Mouse (Mus musculus) brain, adult 2 months (tissue): Measurements from ENCODE around the gene Cel.

ENCODE experiments used
- DNase-seq: peaks from one replicate; pipeline ENCODE4 v3.0.0; 2011; ENCODE audit warnings: low read depth, low spot score

Gene Cel

DNA sequence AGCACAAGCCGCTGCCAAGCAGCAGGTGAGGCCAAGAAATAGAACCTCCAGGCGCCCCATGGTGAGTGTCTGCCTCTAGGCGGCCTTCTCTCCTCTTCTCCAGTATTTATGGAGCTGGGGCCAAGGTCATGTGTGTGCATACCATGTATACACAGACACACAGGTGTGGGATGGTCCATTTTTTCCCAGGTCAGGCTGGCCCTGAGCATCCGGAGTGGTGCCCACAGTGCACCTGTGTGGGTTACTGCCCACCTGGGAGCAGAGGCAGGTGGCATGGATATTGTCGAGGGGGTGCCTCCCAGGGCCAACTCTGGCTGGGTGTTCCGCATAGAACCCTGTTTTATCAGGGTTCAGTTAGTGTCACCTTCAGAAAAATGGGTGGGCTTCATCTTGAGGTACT, at the start of gene Cel:
Gene Cel (minus strand): TSS at position 101 of the 400 bp plus-strand sequence.
- no peak for DNase-seq

DNA sequence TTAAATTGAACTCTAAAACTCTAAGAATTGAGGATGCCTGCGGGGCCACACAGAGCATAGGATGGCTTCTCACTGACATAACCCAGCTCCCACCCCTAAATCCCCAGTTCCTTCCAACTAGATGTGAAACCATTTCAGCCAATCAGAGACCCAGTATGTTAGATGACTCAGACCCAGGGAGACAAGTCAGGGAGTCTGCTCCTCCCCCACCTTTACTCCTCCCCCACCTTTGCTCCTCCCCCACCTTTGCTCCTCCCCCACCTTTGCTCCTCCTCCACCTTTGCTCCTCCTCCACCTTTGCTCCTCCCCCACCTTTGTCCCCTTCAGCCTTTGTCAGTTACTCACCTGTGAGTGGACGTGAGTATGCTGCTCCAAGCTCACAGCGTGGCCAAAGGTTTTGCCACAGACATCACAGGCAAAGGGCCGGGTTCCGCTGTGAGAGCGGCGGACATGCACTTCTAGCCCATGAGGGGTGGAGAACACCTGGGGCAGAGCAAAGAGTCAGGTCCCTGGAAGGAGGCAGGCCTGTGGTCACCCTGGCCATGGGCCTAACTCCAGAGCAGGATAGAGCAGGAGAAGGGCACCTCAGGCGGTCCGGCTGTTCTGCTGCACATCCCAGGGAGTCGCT, 49.3 kb upstream of the Cel start:
- DNase-seq, result no peak

GRCm38 (mm10) chr2:28611407-28611787, 48.2 kb upstream of the Cel start:
- no peak for DNase-seq

GRCm38 (mm10) chr2:28610716-28611406, 47.7 kb upstream of the Cel start:
- peak; percentile 4 for DNase-seq

DNA sequence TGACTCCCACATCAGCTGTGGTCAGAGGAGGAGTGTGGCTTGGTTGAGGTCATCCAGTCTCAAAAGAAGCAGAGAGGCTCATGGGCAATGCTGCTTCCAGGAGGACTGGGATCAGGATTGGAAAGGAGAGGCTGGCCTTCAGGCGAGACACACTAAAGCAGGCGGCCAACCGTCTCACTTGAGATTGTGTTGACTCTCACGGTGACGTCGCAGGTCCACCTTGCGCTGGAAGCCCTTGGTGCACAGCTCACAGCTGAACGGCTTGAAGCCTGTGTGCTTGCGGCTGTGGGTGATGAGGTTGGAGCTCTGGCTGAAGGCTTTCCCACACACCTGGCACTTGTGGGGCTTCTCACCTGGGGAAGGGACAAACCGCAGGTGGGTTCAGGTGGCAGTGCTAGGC, 46.6 kb upstream of the Cel start:
- no peak for DNase-seq

DNA sequence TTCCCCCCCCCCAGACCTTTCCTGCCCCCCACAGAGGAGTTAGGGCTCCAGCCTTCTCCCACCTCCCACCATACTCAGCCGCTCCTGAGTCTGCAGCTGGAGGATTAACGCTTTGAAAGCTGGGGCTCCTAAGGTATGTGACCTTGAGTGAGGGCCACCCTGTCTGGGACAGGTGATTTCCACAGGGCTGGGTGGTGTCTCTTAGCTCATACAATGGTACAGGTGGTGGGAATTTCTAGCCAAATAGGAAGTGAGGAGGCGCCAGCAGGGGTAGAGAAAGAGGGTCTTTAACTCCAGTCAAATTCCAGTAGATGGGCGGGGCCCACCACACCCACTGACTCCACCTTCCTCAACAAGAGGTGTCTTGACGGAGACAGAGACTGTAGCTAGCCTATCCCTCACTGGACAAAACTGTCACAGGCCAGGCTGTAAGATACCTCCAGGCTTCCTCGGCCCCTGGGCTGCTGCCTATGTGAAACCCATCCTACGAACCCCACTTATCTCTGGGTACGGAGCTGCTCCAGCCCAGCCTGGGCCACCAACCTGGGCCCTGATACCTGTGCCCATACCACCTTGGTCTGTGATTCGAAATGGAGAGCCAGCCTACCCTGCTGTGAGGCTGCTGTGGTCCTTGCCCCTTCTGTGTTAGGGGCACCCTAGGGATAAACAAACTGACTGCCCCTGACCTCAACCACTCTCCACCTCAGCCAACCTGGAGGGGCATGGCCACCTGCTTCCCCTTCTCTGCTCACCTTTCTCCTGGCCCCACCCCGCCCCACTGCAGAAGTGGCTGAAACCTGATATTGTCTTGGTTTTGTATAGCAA, 44.4 kb upstream of the Cel start:
- no peak for DNase-seq

- DNase-seq, result peak; percentile 30
Observed at GRCm38 (mm10) chr2:28606601-28607340, 43.6 kb upstream of the Cel start.

GRCm38 (mm10) chr2:28605789-28606541, 42.8 kb upstream of the Cel start:
- DNase-seq, result no peak

GRCm38 (mm10) chr2:28603542-28603941, 40.3 kb upstream of the Cel start:
- DNase-seq, result no peak

DNA sequence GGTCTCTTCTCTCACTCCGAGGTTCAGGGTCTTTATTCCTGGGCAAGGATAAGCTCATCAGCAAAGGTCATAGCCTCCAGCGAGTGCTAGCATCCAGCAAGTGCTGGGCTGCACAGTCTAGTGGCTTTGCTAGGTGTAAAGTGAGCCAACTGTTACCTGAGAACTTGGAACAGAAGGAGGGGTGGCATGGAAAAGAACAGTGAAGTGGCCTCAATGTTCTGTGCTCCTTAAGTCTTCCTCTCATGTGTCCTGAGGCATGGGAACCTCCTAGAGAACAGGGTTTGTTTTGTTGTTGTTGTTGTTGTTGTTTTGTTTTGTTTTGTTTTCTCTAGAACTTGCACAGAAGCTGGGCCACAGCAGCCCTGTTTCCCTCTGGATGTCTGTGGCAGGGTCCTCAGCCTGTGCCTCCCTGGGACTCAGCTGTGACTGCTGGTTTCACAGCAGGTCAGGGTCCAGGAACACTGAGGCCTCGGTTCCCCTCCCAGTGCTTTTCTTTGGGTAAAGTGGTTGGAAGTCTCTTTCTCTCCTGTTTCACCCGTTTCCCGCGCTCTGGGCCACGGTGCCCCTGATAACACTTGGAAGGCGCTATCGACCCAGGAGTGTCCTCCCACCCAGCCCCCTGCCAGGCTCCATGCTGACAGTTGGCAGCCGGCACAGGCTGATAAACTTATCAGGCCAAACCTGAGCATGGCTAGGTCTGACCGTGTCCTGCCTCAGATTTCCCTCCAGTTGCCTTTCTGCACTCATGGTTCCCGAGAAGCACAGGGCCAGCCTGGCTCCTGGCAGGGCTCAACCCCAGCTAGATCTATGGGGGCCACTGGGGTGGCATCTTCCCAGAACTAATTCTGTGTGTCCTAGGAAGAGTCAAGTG, 38.8 kb upstream of the Cel start:
- no peak for DNase-seq

GRCm38 (mm10) chr2:28599569-28599900, 36.3 kb upstream of the Cel start:
- no peak for DNase-seq

DNA sequence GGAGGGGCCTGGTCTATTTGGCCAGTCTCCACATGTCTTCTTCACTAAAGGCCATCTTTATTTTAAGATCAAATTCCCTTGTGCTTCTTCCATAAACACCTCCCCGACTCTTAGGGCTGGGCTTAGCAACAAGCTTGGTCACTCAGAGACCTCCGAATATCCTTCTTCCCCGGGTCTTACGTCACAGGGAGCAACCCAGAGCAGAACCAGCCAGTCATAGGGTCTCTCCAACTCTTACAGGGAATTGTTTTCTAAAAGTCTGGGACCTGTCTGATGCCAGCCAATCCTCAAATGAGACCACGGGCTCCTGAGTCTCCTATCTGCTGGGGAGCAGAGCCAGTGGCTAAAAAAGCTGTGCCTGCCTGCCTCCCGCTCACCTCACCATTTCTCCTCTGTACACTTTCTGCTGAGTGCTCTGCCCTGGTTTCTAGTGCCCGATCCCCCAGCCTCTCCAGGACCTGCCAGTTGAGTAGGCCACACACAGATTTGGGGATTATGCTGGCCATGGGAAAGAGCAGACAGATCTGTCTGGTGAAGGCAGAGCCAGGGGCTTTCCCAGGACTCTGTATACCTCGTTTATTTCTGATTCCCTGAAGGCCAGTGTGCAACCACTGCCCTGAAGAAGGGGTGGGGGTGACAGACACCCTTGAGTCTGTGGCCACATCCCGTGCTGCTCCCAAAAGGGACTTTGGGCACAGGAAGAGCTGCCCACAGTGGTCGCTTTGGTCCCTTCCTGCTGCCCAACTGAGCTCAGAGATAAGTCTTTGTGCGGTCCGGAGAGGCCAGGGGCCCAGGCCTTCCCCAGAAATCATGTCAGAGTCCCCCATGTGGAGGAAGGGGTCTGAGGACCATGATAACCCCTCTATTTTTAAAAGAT, 35.7 kb upstream of the Cel start:
- no peak for DNase-seq

- no peak for DNase-seq
Observed at GRCm38 (mm10) chr2:28597733-28598547, 34.7 kb upstream of the Cel start.

GRCm38 (mm10) chr2:28596998-28597397, 33.8 kb upstream of the Cel start:
- DNase-seq, result no peak

DNA sequence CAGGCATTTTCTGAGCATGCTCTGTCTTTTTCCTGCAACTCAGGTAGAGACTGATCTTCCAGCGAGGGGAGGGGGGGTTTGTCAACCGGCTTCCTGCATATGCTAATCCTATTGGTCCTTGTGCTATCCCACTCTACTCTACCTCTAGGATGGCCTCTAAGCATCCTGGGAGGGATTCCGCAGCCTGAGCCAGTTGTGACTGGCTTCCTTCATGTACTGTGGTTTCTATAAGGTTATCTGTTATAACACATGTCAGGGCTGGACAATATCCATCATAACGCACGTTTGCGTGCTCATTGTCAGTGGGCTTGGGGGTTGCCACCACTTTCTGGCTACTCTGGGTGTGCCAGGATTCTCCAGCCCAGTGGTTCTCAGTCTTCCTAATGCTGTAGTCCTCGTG, 32.8 kb upstream of the Cel start:
- DNase-seq, result no peak

- DNase-seq, result peak; percentile 66
Observed at GRCm38 (mm10) chr2:28592809-28593208, 29.6 kb upstream of the Cel start.

- no peak for DNase-seq
Observed at GRCm38 (mm10) chr2:28591479-28591878, 28.3 kb upstream of the Cel start.

GRCm38 (mm10) chr2:28588574-28588973, 25.4 kb upstream of the Cel start:
- DNase-seq, result no peak

GRCm38 (mm10) chr2:28585730-28586129, 22.5 kb upstream of the Cel start:
- no peak for DNase-seq
